Mouse (Mus musculus): ENCODE data around the gene E2f6. TPM values are rescaled to one million over a fixed set of nuclear protein-coding genes. Genes with fewer than 3 reads are reported as not detected.

The E2f6 gene
- polyA plus RNA-seq (2015; fragmentation: Nextera tagmentation; extraction: Ambion mirVana): 57.9 and 65.4 TPM in 2 replicates

- Histone ChIP-seq H3K9ac (peak within 1 kb of the TSS; percentile 90), H3K27ac (peak within 1 kb of the TSS; percentile 80), H3K9me3 (no peaks in the 10 kb centered on the region), H3K36me3 (peaks cover 5% of the 10 kb centered on the region), H3K4me1 (peaks cover 17% of the 10 kb centered on the region), H3K4me2 (peak within 1 kb of the TSS; percentile 83), H3K4me3 (peak within 1 kb of the TSS; percentile 84), H3K27me3 (peaks cover 31% of the 10 kb centered on the region)
- 6% methylated on average over 74 of the region's 81 CpGs for WGBS
- ATAC-seq (ENCODE audit: insufficient number of reproducible peaks, insufficient read depth, low FRiP score, low TSS enrichment, low read depth): peak; percentile 73
These were observed at the start of gene E2f6 for GRCm38 (mm10) chr12:16810525-16811431. Gene E2f6, plus strand, starts transcription at chr12:16810963.

GRCm38 (mm10) chr12:16761461-16761860 is 49.3 kb upstream of the E2f6 start:
- 97% methylated on average over 3 of the region's 3 CpGs for WGBS
- Histone ChIP-seq H3K27ac (no peak overlapping the region), H3K4me2 (no peak overlapping the region), H3K27me3 (no peaks in the 10 kb centered on the region), H3K36me3 (no peaks in the 10 kb centered on the region), H3K9me3 (peaks cover 5% of the 10 kb centered on the region; the same call in 1 of the 2 replicates), H3K4me1 (peaks cover 13% of the 10 kb centered on the region; the same call in 1 of the 2 replicates), H3K4me3 (no peak overlapping the region), H3K9ac (no peak overlapping the region)
- ATAC-seq (ENCODE audit: insufficient number of reproducible peaks, insufficient read depth, low FRiP score, low TSS enrichment, low read depth): no peak

GRCm38 (mm10) chr12:16763649-16764422 is 46.9 kb upstream of the E2f6 start:
- Histone ChIP-seq H3K9me3 (peaks cover 5% of the 10 kb centered on the region; the same call in 1 of the 2 replicates), H3K36me3 (no peaks in the 10 kb centered on the region), H3K9ac (no peak overlapping the region), H3K4me1 (peaks cover 13% of the 10 kb centered on the region; the same call in 1 of the 2 replicates), H3K27me3 (no peaks in the 10 kb centered on the region), H3K4me3 (no peak overlapping the region), H3K27ac (0 out of 2 replicates have a peak overlapping the region, but pooled peaks have one; percentile 3), H3K4me2 (no peak overlapping the region)
- ATAC-seq (ENCODE audit: insufficient number of reproducible peaks, insufficient read depth, low FRiP score, low TSS enrichment, low read depth): no peak
- 49% methylated on average over 4 of the region's 4 CpGs for WGBS

GRCm38 (mm10) chr12:16764776-16765445 is 45.9 kb upstream of the E2f6 start:
- ATAC-seq (ENCODE audit: insufficient number of reproducible peaks, insufficient read depth, low FRiP score, low TSS enrichment, low read depth): no peak
- Histone ChIP-seq H3K9ac (no peak overlapping the region), H3K27me3 (no peaks in the 10 kb centered on the region), H3K27ac (no peak overlapping the region), H3K4me1 (peaks cover 13% of the 10 kb centered on the region; the same call in 1 of the 2 replicates), H3K9me3 (peaks cover 5% of the 10 kb centered on the region; the same call in 1 of the 2 replicates), H3K4me2 (no peak overlapping the region), H3K36me3 (no peaks in the 10 kb centered on the region), H3K4me3 (no peak overlapping the region)
- WGBS: 89% methylated on average over 12 of the region's 12 CpGs

GRCm38 (mm10) chr12:16768251-16768650 is 42.5 kb upstream of the E2f6 start:
- H3K4me3 ChIP-seq: no peak overlapping the region
- H3K9ac ChIP-seq: no peak overlapping the region
- H3K9me3 ChIP-seq: peaks cover 5% of the 10 kb centered on the region; the same call in 1 of the 2 replicates
- 85% methylated on average over 3 of the region's 3 CpGs for WGBS
- no peaks in the 10 kb centered on the region for H3K36me3 ChIP-seq
- no peak for ATAC-seq (ENCODE audit: insufficient number of reproducible peaks, insufficient read depth, low FRiP score, low TSS enrichment, low read depth)
- H3K4me2 ChIP-seq: no peak overlapping the region
- peaks cover 7% of the 10 kb centered on the region; the same call in 1 of the 2 replicates for H3K4me1 ChIP-seq
- H3K27me3 ChIP-seq: no peaks in the 10 kb centered on the region
- H3K27ac ChIP-seq: no peak overlapping the region

GRCm38 (mm10) chr12:16768711-16769110 is 42.1 kb upstream of the E2f6 start:
- no peak for ATAC-seq (ENCODE audit: insufficient number of reproducible peaks, insufficient read depth, low FRiP score, low TSS enrichment, low read depth)
- Histone ChIP-seq H3K9ac (no peak overlapping the region), H3K4me3 (no peak overlapping the region), H3K27ac (no peak overlapping the region), H3K4me1 (peaks cover 3% of the 10 kb centered on the region; the same call in 1 of the 2 replicates), H3K36me3 (no peaks in the 10 kb centered on the region), H3K9me3 (peaks cover 5% of the 10 kb centered on the region; the same call in 1 of the 2 replicates), H3K27me3 (no peaks in the 10 kb centered on the region), H3K4me2 (no peak overlapping the region)
- WGBS: 88% methylated on average over 2 of the region's 2 CpGs

GRCm38 (mm10) chr12:16769601-16770165 is 41.1 kb upstream of the E2f6 start:
- ATAC-seq (ENCODE audit: insufficient number of reproducible peaks, insufficient read depth, low FRiP score, low TSS enrichment, low read depth): no peak
- Histone ChIP-seq H3K27ac (no peak overlapping the region), H3K4me1 (no peaks in the 10 kb centered on the region), H3K9ac (no peak overlapping the region), H3K9me3 (peaks cover 5% of the 10 kb centered on the region; the same call in 1 of the 2 replicates), H3K4me2 (no peak overlapping the region), H3K4me3 (no peak overlapping the region), H3K27me3 (no peaks in the 10 kb centered on the region), H3K36me3 (no peaks in the 10 kb centered on the region)
- 87% methylated on average over 6 of the region's 6 CpGs for WGBS

- Histone ChIP-seq H3K9me3 (no peaks in the 10 kb centered on the region; the same call in 1 of the 2 replicates), H3K9ac (no peak overlapping the region), H3K27me3 (no peaks in the 10 kb centered on the region), H3K36me3 (no peaks in the 10 kb centered on the region), H3K4me2 (no peak overlapping the region), H3K27ac (no peak overlapping the region), H3K4me3 (no peak overlapping the region), H3K4me1 (no peaks in the 10 kb centered on the region)
- WGBS: 89% methylated on average over 4 of the region's 4 CpGs
- ATAC-seq (ENCODE audit: insufficient number of reproducible peaks, insufficient read depth, low FRiP score, low TSS enrichment, low read depth): no peak
These were observed 36.2 kb upstream of the E2f6 start for GRCm38 (mm10) chr12:16774605-16775004.

- no peaks in the 10 kb centered on the region for H3K4me1 ChIP-seq
- ATAC-seq (ENCODE audit: insufficient number of reproducible peaks, insufficient read depth, low FRiP score, low TSS enrichment, low read depth): no peak
- no peak overlapping the region for H3K4me2 ChIP-seq
- no peak overlapping the region for H3K4me3 ChIP-seq
- H3K27me3 ChIP-seq: no peaks in the 10 kb centered on the region
- no peak overlapping the region for H3K27ac ChIP-seq
- H3K9me3 ChIP-seq: no peaks in the 10 kb centered on the region; the same call in 1 of the 2 replicates
- WGBS: 77% methylated on average over 3 of the region's 3 CpGs
- H3K9ac ChIP-seq: no peak overlapping the region
- no peaks in the 10 kb centered on the region for H3K36me3 ChIP-seq
These were observed 35.4 kb upstream of the E2f6 start for GRCm38 (mm10) chr12:16775351-16775750.

- no peaks in the 10 kb centered on the region for H3K36me3 ChIP-seq
- H3K9me3 ChIP-seq: no peaks in the 10 kb centered on the region; the same call in 1 of the 2 replicates
- no peak overlapping the region for H3K4me3 ChIP-seq
- no peak overlapping the region for H3K27ac ChIP-seq
- no peak overlapping the region for H3K4me2 ChIP-seq
- ATAC-seq (ENCODE audit: insufficient number of reproducible peaks, insufficient read depth, low FRiP score, low TSS enrichment, low read depth): no peak
- H3K27me3 ChIP-seq: no peaks in the 10 kb centered on the region
- WGBS: 81% methylated on average over 5 of the region's 5 CpGs
- H3K9ac ChIP-seq: no peak overlapping the region
- no peaks in the 10 kb centered on the region for H3K4me1 ChIP-seq
These were observed 32.2 kb upstream of the E2f6 start for GRCm38 (mm10) chr12:16778523-16778922.

- no peaks in the 10 kb centered on the region for H3K36me3 ChIP-seq
- ATAC-seq (ENCODE audit: insufficient number of reproducible peaks, insufficient read depth, low FRiP score, low TSS enrichment, low read depth): no peak
- H3K4me3 ChIP-seq: no peak overlapping the region
- H3K4me2 ChIP-seq: no peak overlapping the region
- H3K27ac ChIP-seq: no peak overlapping the region
- no peak overlapping the region for H3K9ac ChIP-seq
- 76% methylated on average over 2 of the region's 2 CpGs for WGBS
- no peaks in the 10 kb centered on the region for H3K4me1 ChIP-seq
- no peaks in the 10 kb centered on the region; the same call in 1 of the 2 replicates for H3K9me3 ChIP-seq
- no peaks in the 10 kb centered on the region for H3K27me3 ChIP-seq
These were observed 31.6 kb upstream of the E2f6 start for GRCm38 (mm10) chr12:16779165-16779564.

Measured in embryonic facial prominence, embryonic 13.5 days (tissue).